8 mouse cellular contexts compared by ENCODE assay signal in genomic region chr10:22402225-22402917, GRCm38 (mm10). TPM values are rescaled to one million over a fixed set of nuclear protein-coding genes. Genes with fewer than 3 reads are reported as not detected.
DNase-seq lines count a peak whose midpoint lies in the region; ATAC-seq and TF ChIP-seq lines count a peak whose summit lies in the region.
"Not testable (repeated sequence)": the region's sequence is repeated elsewhere in the genome, so short reads cannot be mapped to it uniquely, and the experiment has no call there.

No protein-coding gene starts in this region.

- not testable (repeated sequence) for TF ChIP-seq POLR2A in ES-Bruce4 (IDR thresholded peaks at IDR 0.05; ENCODE audit: insufficient read depth, low read length)

- not testable (repeated sequence) for TF ChIP-seq EP300 in ES-Bruce4 (IDR thresholded peaks at IDR 0.05; ENCODE audit: insufficient read depth, low read depth, low read length)

- H3K4me1 ChIP-seq in ES-Bruce4 (ENCODE audit: control insufficient read depth, insufficient read depth, low read length), result not testable (repeated sequence)

- not testable (repeated sequence) for H3K27me3 ChIP-seq in ES-Bruce4 (ENCODE audit: control insufficient read depth, insufficient read depth, low read length, poor library complexity, severe bottlenecking)

- H3K27ac ChIP-seq in ES-Bruce4 (ENCODE audit: insufficient read depth, low read length), result not testable (repeated sequence)

- TF ChIP-seq CTCF in ES-Bruce4 (IDR thresholded peaks at IDR 0.05; ENCODE audit: low read depth, low read length), result peak; percentile 55

- H3K9ac ChIP-seq in ES-Bruce4 (ENCODE audit: low read depth, poor library complexity, severe bottlenecking), result not testable (repeated sequence)

- not testable (repeated sequence) for H3K36me3 ChIP-seq in ES-Bruce4 (ENCODE audit: control insufficient read depth, insufficient read depth, low read length, poor library complexity, severe bottlenecking)

- H3K9me3 ChIP-seq in ES-Bruce4 (replicated peaks; ENCODE audit: control insufficient read depth, insufficient read depth, low read length, poor library complexity, severe bottlenecking), result not testable (repeated sequence)

- not testable (repeated sequence) for H3K4me3 ChIP-seq in ES-Bruce4 (ENCODE audit: low read depth, low read length)

- peak; percentile 81 for DNase-seq in embryo, embryonic 11 days
- DNase-seq in induced T-regulatory cell, adult 2 months (ENCODE audit: low read depth), result peak; percentile 75
- DNase-seq in left cerebral cortex, adult 11 months (ENCODE audit: low spot score), result peak; percentile 7
- DNase-seq in lung, postnatal 10 days, result peak; percentile 67
- DNase-seq in ovary, postnatal 10 days (ENCODE audit: low spot score), result peak; percentile 10
- DNase-seq in testis, postnatal 14 days (ENCODE audit: low spot score), result peak; percentile 8

- ATAC-seq in granulocyte monocyte progenitor cell, adult 5-6 weeks (replicated peaks; ENCODE audit: poor library complexity, severe bottlenecking), result peak; percentile 93

RNA-seq across cellular contexts. Expression of gene Raet1d, which starts 42.0 kb away (rescaled TPM):
- 3.8 and 4.9 TPM in 2 replicates for polyA plus RNA-seq in ES-Bruce4 (2011; ENCODE audit: insufficient read depth, insufficient read length, low read depth, missing spikeins)
- total RNA-seq in granulocyte monocyte progenitor cell, adult 5-6 weeks (2014; fragmentation: Nextera tagmentation), result not detected in 2 replicates
- not detected in 2 replicates for total RNA-seq in granulocyte monocyte progenitor cell, adult 5-6 weeks (2017)

Comparison
In these comparisons a context has a peak if more than half of its experiments do, and no peak if none do; other contexts are left out.
1. DNase-seq: peak in every context shown above with its lines; median percentile 81 in embryo, embryonic 11 days; 75 in induced T-regulatory cell, adult 2 months; 67 in lung, postnatal 10 days; 10 in ovary, postnatal 10 days; 8 in testis, postnatal 14 days; 7 in left cerebral cortex, adult 11 months.